Mouse (Mus musculus) C3H10T1/2 (cell line): ENCODE data around the gene Trem3. TPM values are rescaled to one million over a fixed set of nuclear protein-coding genes. Genes with fewer than 3 reads are reported as not detected.

Source experiments
- polyA plus RNA-seq, 2 experiments: library from polyadenylated mRNA; unstranded; fragments of >200 nt; fragmentation: generic; extraction: Trizol; gene quantifications; one replicate each; pipeline ENCODE4 v1.2.1; 2012; ENCODE audit warnings: missing spikeins in 2 of 2

Gene Trem3
- not detected for polyA plus RNA-seq

DNA sequence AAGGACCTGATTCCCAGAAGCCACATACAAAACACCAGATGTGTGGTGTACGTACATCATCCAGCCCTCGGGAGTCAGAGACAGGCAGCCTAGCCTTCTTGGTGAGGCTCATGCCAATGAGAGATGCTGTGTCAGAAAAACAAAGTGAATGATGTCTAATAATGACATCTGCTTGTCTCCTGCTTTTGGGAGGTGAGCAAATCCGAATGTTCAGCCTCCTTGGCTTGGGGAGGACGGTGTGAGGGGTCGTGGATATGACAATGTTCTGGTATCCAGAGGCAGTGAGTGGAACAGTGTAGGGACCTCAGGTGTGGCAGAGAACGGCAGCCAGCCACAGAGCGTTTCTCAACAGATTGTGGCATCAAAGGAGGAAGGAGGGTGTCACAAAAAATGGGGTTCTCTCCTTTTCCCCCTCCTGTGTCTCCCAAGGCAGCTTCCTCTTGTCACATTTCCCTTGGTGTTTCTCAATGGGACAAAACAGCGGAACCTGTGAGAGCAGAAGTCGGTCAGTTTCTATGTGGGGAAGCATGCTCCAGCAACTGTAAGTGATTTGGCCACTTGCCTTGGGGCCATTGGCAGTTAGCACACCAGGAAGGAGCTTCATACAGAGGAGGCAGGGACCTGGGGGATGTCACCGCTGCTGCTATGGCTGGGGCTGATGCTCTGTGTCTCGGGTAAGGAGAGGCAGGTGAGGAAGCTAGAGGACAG lies at the start of gene Trem3:
TSS of gene Trem3 (plus strand) at position 557 of the 708 bp plus-strand sequence.

DNA sequence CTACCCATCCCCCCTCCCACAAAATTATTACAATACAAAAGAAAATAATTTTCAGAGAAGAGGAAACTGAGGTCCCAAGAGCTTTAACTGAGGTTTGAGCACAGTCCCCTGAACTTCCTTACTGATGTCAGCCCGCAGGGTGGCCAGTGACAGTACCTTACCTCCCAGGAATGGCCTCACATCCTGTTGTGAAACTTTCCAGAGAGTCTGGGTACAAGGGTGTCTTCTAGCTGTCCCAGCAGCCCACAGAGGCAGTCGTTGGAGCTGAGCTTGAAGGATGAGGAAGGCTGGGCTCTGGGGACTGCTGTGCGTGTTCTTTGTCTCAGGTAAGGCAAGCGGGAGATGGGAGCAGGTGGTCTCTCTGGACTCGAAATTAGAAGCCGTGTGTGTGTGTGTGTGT lies 15.1 kb upstream of the Trem3 start, which contains the start of gene Trem1:
TSS of gene Trem1 (plus strand) at position 251 of the 400 bp plus-strand sequence.

DNA sequence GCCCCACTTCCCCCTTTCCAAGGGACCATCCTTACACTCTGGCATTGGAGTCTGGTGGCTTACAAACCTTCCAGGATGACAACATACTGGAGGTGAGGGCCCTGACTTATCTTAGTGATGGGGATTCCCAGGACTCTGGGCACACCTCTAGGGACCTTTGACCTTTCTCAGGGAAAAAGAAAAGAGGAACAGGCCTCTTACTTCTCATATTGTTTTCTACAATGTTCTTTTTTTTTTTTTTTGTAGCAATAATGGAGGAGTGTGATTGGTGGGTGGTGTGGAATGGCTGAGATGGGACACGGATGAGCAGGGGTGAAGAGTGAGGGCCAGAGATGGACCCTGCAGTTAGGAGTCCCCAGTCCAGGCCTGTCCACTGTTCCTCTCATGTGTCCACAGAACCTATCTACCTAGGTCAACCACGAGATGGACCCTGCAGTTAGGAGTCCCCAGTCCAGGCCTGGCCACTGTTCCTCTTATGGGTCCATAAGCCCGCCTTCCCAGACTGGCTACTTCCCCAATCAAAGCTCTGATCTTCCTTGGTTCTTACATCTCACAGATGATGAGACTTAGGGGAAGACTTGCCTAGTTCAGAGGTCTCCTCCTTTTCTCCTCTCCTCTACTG lies 16.3 kb downstream of the Trem3 start, which contains the start of gene Treml4:
TSS of gene Treml4 (plus strand) at position 555 of the 622 bp plus-strand sequence.

GRCm38 (mm10) chr17:48299203-48299602 lies 51.6 kb downstream of the Trem3 start, which contains the start of gene Treml2:
Gene Treml2, plus strand, starts transcription at chr17:48299498.

Other genes with a start within 250 kb of the Trem3 start
- gene 1700122O11Rik, start 209.5 kb upstream of the Trem3 start, polyA plus RNA-seq = not detected
- not detected for gene 1700067P10Rik, start 158.5 kb upstream of the Trem3 start, polyA plus RNA-seq
- not detected for gene 9830107B12Rik, start 101.5 kb upstream of the Trem3 start, polyA plus RNA-seq
- gene A530064D06Rik, start 80.5 kb upstream of the Trem3 start, polyA plus RNA-seq = not detected
- not detected for gene Trem1, start 15.0 kb upstream of the Trem3 start, polyA plus RNA-seq
- gene Treml4, start 16.5 kb downstream of the Trem3 start, polyA plus RNA-seq = not detected
- not detected for gene Treml2, start 51.7 kb downstream of the Trem3 start, polyA plus RNA-seq
- gene B430306N03Rik, start 68.4 kb downstream of the Trem3 start, polyA plus RNA-seq = not detected
- under 1 TPM; 0.06 to 0.30 TPM for gene Trem2, start 98.6 kb downstream of the Trem3 start, polyA plus RNA-seq
- gene Treml1, start 112.1 kb downstream of the Trem3 start, polyA plus RNA-seq = not detected
- 10 to 100 TPM in 1 of 2 experiments, 1 to 10 TPM in 1; 3.0 to 19.5 TPM for gene Nfya, start 162.1 kb downstream of the Trem3 start, polyA plus RNA-seq
- gene Oard1, start 162.2 kb downstream of the Trem3 start, polyA plus RNA-seq = 10 to 100 TPM in 1 of 2 experiments, 1 to 10 TPM in 1; 2.8 to 13.3 TPM
- gene Apobec2, start 185.2 kb downstream of the Trem3 start, polyA plus RNA-seq = under 1 TPM in 1 of 2 experiments, not detected in 1; 0.04 TPM
- not detected for gene Tspo2, start 203.7 kb downstream of the Trem3 start, polyA plus RNA-seq
- not detected for gene Unc5cl, start 207.1 kb downstream of the Trem3 start, polyA plus RNA-seq